Mouse (Mus musculus) midbrain, embryonic 13.5 days (tissue): ENCODE measurements around the gene Tppp3. TPM values are rescaled to one million over a fixed set of nuclear protein-coding genes. Genes with fewer than 3 reads are reported as not detected.

Experiments used
- ATAC-seq: fragments of 200-750 bp; cut with Nextera tagmentation; 2 replicates; pipeline ENCODE4 v1.8.0; 2017; ENCODE audit warnings: mild to moderate bottlenecking, moderate TSS enrichment, moderate library complexity
- H3K27ac ChIP-seq: fragments of 300-500 bp; sonication (generic); 2 replicates; pipeline ENCODE4 v1.5.1; 2015; ENCODE audit warnings: inconsistent platforms, mild to moderate bottlenecking, moderate library complexity
- H3K27me3 ChIP-seq: fragments of 300-500 bp; sonication (generic); 2 replicates; pipeline ENCODE4 v1.6.1; 2015; ENCODE audit warnings: mild to moderate bottlenecking, inconsistent platforms
- H3K36me3 ChIP-seq: fragments of 300-500 bp; sonication (generic); 2 replicates; pipeline ENCODE4 v1.6.1; 2015; ENCODE audit warnings: mild to moderate bottlenecking, inconsistent platforms
- H3K4me1 ChIP-seq: fragments of 300-500 bp; sonication (generic); replicated peaks from 2 replicates; pipeline ENCODE4 v1.6.1; 2015; ENCODE audit warnings: inconsistent platforms
- H3K4me2 ChIP-seq: fragments of 300-500 bp; sonication (generic); replicated peaks from 2 replicates; pipeline ENCODE4 v1.6.1; 2015; ENCODE audit warnings: moderate library complexity, mild to moderate bottlenecking, inconsistent platforms
- H3K4me3 ChIP-seq: fragments of 300-500 bp; sonication (generic); replicated peaks from 2 replicates; pipeline ENCODE4 v1.5.1; 2015; ENCODE audit warnings: mild to moderate bottlenecking, inconsistent platforms
- H3K9ac ChIP-seq: fragments of 300-500 bp; sonication (generic); replicated peaks from 2 replicates; pipeline ENCODE4 v1.6.1; 2015; ENCODE audit warnings: mild to moderate bottlenecking, inconsistent platforms
- H3K9me3 ChIP-seq: fragments of 300-500 bp; sonication (generic); 2 replicates; pipeline ENCODE4 v1.6.1; 2016; ENCODE audit warnings: mild to moderate bottlenecking, inconsistent platforms
- WGBS: fragments of 180-500 bp; shearing (Covaris S2); methylation state at CpG from one replicate; pipeline ENCODE4 v1.1.7; 2015; 5-methylcytosine and 5-hydroxymethylcytosine counted together
- polyA plus RNA-seq: library from polyadenylated mRNA; unstranded; fragments of >200 nt; fragmentation: Nextera tagmentation; extraction: Ambion mirVana; gene quantifications from 2 replicates; pipeline ENCODE4 v1.2.1, GENCODE M21; 2015

Tppp3 gene
- polyA plus RNA-seq, 1 experiment from 2014 or later: 111 TPM

- Histone ChIP-seq H3K27me3 (peaks cover 14% of the 10 kb centered on the region), H3K27ac (no peak overlapping the region), H3K36me3 (peaks cover 4% of the 10 kb centered on the region; the same call in 1 of the 2 replicates), H3K9ac (no peak overlapping the region), H3K4me3 (no peak overlapping the region), H3K4me2 (no peak overlapping the region), H3K4me1 (peaks cover 73% of the 10 kb centered on the region), H3K9me3 (no peaks in the 10 kb centered on the region)
- WGBS: 52% methylated on average over 9 of the region's 9 CpGs
- ATAC-seq: no peak
Observed at GRCm38 (mm10) chr8:105472983-105473382, 1.7 kb upstream of the Tppp3 start.

GRCm38 (mm10) chr8:105472414-105472932 lies 1.1 kb upstream of the Tppp3 start:
- peaks cover 7% of the 10 kb centered on the region for H3K36me3 ChIP-seq
- peaks cover 76% of the 10 kb centered on the region for H3K4me1 ChIP-seq
- peaks cover 14% of the 10 kb centered on the region for H3K27me3 ChIP-seq
- H3K27ac ChIP-seq: no peak overlapping the region; the same call in 1 of the 2 replicates
- WGBS: 23% methylated on average over 23 of the region's 23 CpGs
- no peak for ATAC-seq
- H3K9ac ChIP-seq: no peak overlapping the region
- no peaks in the 10 kb centered on the region for H3K9me3 ChIP-seq
- H3K4me3 ChIP-seq: no peak overlapping the region
- 0 out of 2 replicates have a peak overlapping the region, but pooled peaks have one; percentile 12 for H3K4me2 ChIP-seq

- peaks cover 21% of the 10 kb centered on the region for H3K36me3 ChIP-seq
- H3K4me3 ChIP-seq: peak overlapping the region; percentile 49
- H3K9me3 ChIP-seq: no peaks in the 10 kb centered on the region
- H3K27me3 ChIP-seq: peaks cover 10% of the 10 kb centered on the region
- ATAC-seq: no peak
- peak overlapping the region; percentile 74 for H3K4me2 ChIP-seq
- peak overlapping the region; percentile 72 for H3K9ac ChIP-seq
- H3K4me1 ChIP-seq: peaks cover 79% of the 10 kb centered on the region
- H3K27ac ChIP-seq: peak overlapping the region; percentile 80
- WGBS: 20% methylated on average over 11 of the region's 11 CpGs
Observed at GRCm38 (mm10) chr8:105470681-105471313, 529 bp downstream of the Tppp3 start.

- peak overlapping the region; percentile 74 for H3K4me2 ChIP-seq
- peaks cover 10% of the 10 kb centered on the region for H3K27me3 ChIP-seq
- peak overlapping the region; percentile 80 for H3K27ac ChIP-seq
- ATAC-seq: no peak
- H3K9me3 ChIP-seq: no peaks in the 10 kb centered on the region
- H3K36me3 ChIP-seq: peaks cover 21% of the 10 kb centered on the region
- peaks cover 74% of the 10 kb centered on the region for H3K4me1 ChIP-seq
- H3K4me3 ChIP-seq: peak overlapping the region; percentile 49
- H3K9ac ChIP-seq: peak overlapping the region; percentile 72
- WGBS: 80% methylated on average over 5 of the region's 5 CpGs
Observed at GRCm38 (mm10) chr8:105470262-105470661, 1.1 kb downstream of the Tppp3 start.

- H3K4me2 ChIP-seq: peak overlapping the region; percentile 74
- no peaks in the 10 kb centered on the region for H3K9me3 ChIP-seq
- peaks cover 21% of the 10 kb centered on the region for H3K36me3 ChIP-seq
- no peak for ATAC-seq
- 79% methylated on average over 5 of the region's 5 CpGs for WGBS
- peak overlapping the region; percentile 80 for H3K27ac ChIP-seq
- peak overlapping the region; percentile 49 for H3K4me3 ChIP-seq
- H3K9ac ChIP-seq: no peak overlapping the region
- H3K4me1 ChIP-seq: peaks cover 69% of the 10 kb centered on the region
- H3K27me3 ChIP-seq: peaks cover 10% of the 10 kb centered on the region
Observed at GRCm38 (mm10) chr8:105469816-105470215, 1.5 kb downstream of the Tppp3 start.

GRCm38 (mm10) chr8:105469041-105469695 lies 2.2 kb downstream of the Tppp3 start:
- Histone ChIP-seq H3K4me2 (peak overlapping the region; percentile 74), H3K27ac (peak overlapping the region; percentile 80), H3K9ac (peak overlapping the region; percentile 42; the same call in 1 of the 2 replicates), H3K4me3 (peak overlapping the region; percentile 49), H3K9me3 (no peaks in the 10 kb centered on the region), H3K36me3 (peaks cover 21% of the 10 kb centered on the region), H3K27me3 (peaks cover 10% of the 10 kb centered on the region), H3K4me1 (peaks cover 69% of the 10 kb centered on the region)
- peak; percentile 49 for ATAC-seq
- WGBS: 22% methylated on average over 6 of the region's 6 CpGs

GRCm38 (mm10) chr8:105468002-105468720 lies 3.2 kb downstream of the Tppp3 start:
- Histone ChIP-seq H3K4me3 (no peak overlapping the region), H3K27me3 (peaks cover 4% of the 10 kb centered on the region), H3K36me3 (peaks cover 21% of the 10 kb centered on the region), H3K9ac (no peak overlapping the region), H3K9me3 (no peaks in the 10 kb centered on the region), H3K27ac (0 out of 2 replicates have a peak overlapping the region, but pooled peaks have one; percentile 30), H3K4me2 (no peak overlapping the region), H3K4me1 (peaks cover 67% of the 10 kb centered on the region)
- ATAC-seq: no peak
- 93% methylated on average over 27 of the region's 27 CpGs for whole genome bisulfite sequencing

- no peaks in the 10 kb centered on the region for H3K27me3 ChIP-seq
- ATAC-seq: no peak
- peak overlapping the region; percentile 56; the same call in 1 of the 2 replicates for H3K27ac ChIP-seq
- peaks cover 21% of the 10 kb centered on the region for H3K36me3 ChIP-seq
- H3K9ac ChIP-seq: no peak overlapping the region
- H3K4me3 ChIP-seq: no peak overlapping the region
- no peak overlapping the region for H3K4me2 ChIP-seq
- 96% methylated on average over 10 of the region's 10 CpGs for WGBS
- no peaks in the 10 kb centered on the region for H3K9me3 ChIP-seq
- H3K4me1 ChIP-seq: peaks cover 61% of the 10 kb centered on the region
Observed at GRCm38 (mm10) chr8:105467396-105467985, 3.8 kb downstream of the Tppp3 start.

- no peaks in the 10 kb centered on the region for H3K27me3 ChIP-seq
- H3K4me3 ChIP-seq: no peak overlapping the region
- WGBS: 84% methylated on average over 7 of the region's 7 CpGs
- no peak overlapping the region for H3K9ac ChIP-seq
- no peaks in the 10 kb centered on the region for H3K9me3 ChIP-seq
- peak overlapping the region; percentile 56; the same call in 1 of the 2 replicates for H3K27ac ChIP-seq
- H3K36me3 ChIP-seq: peaks cover 21% of the 10 kb centered on the region
- H3K4me1 ChIP-seq: peaks cover 55% of the 10 kb centered on the region
- no peak for ATAC-seq
- H3K4me2 ChIP-seq: no peak overlapping the region
Observed at GRCm38 (mm10) chr8:105466700-105467291, 4.5 kb downstream of the Tppp3 start.

- Histone ChIP-seq H3K4me2 (no peak overlapping the region), H3K36me3 (peaks cover 21% of the 10 kb centered on the region), H3K9ac (no peak overlapping the region), H3K9me3 (no peaks in the 10 kb centered on the region), H3K27me3 (no peaks in the 10 kb centered on the region), H3K4me3 (no peak overlapping the region), H3K27ac (peak overlapping the region; percentile 51; the same call in 1 of the 2 replicates), H3K4me1 (peaks cover 50% of the 10 kb centered on the region)
- no peak for ATAC-seq
- WGBS: 86% methylated on average over 6 of the region's 6 CpGs
Observed at GRCm38 (mm10) chr8:105466246-105466645, 5.1 kb downstream of the Tppp3 start.

GRCm38 (mm10) chr8:105464595-105464994 lies 6.7 kb downstream of the Tppp3 start:
- ATAC-seq: no peak
- Histone ChIP-seq H3K9ac (no peak overlapping the region), H3K4me1 (peaks cover 37% of the 10 kb centered on the region), H3K9me3 (no peaks in the 10 kb centered on the region), H3K4me3 (no peak overlapping the region), H3K4me2 (no peak overlapping the region), H3K27ac (no peak overlapping the region), H3K27me3 (no peaks in the 10 kb centered on the region), H3K36me3 (peaks cover 21% of the 10 kb centered on the region)
- 76% methylated on average over 7 of the region's 7 CpGs for WGBS
